ENCODE assay signal across 1 mouse cellular context in the genomic region with DNA sequence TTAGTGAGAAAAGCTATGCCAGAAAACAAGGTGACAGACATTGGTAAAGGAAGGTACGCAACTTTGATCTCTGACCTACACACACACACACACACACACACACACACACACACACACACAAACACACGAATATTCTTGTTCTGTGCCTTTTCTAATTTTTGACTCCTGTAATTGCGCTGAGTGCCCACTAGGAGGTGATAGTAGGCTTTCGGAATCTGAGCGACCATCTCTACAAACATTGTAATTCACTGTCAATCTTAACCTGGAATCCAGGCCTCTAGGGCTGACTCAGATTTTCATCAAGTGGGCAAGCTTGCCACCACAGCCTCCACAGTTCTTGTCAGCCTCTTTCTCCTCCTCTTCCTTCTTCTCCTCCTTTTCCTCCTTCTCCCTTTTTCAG.
TF ChIP-seq lines count a peak whose summit lies in the region.

No protein-coding gene starts in this region.

TF ChIP-seq in CH12.LX, 34 proteins besides CTCF, POLR2A, EP300 and RAD21 (continued from another document):
- no peak for TF ChIP-seq SMC3 (IDR thresholded peaks at IDR 0.05; ENCODE audit: low read depth, low read length)
- no peak for TF ChIP-seq JUND (conservative IDR thresholded peaks at IDR 0.05; ENCODE audit: low read depth, low read length)
- TF ChIP-seq RCOR1 (conservative IDR thresholded peaks at IDR 0.05; ENCODE audit: low read depth, low read length) = no peak
- no peak for TF ChIP-seq MYC (IDR thresholded peaks at IDR 0.05; ENCODE audit: low read depth, low read length)
- no peak for TF ChIP-seq ZMIZ1 (IDR thresholded peaks at IDR 0.05; ENCODE audit: low read depth, low read length)
- TF ChIP-seq PAX5 (IDR thresholded peaks at IDR 0.05; ENCODE audit: low read length) = no peak
- TF ChIP-seq ZC3H11A (IDR thresholded peaks at IDR 0.05; ENCODE audit: low read depth, low read length) = no peak
- TF ChIP-seq ETS1 (conservative IDR thresholded peaks at IDR 0.05; ENCODE audit: low read depth, low read length) = no peak
